ENCODE assay signal across 8 mouse cellular contexts in the genomic region with DNA sequence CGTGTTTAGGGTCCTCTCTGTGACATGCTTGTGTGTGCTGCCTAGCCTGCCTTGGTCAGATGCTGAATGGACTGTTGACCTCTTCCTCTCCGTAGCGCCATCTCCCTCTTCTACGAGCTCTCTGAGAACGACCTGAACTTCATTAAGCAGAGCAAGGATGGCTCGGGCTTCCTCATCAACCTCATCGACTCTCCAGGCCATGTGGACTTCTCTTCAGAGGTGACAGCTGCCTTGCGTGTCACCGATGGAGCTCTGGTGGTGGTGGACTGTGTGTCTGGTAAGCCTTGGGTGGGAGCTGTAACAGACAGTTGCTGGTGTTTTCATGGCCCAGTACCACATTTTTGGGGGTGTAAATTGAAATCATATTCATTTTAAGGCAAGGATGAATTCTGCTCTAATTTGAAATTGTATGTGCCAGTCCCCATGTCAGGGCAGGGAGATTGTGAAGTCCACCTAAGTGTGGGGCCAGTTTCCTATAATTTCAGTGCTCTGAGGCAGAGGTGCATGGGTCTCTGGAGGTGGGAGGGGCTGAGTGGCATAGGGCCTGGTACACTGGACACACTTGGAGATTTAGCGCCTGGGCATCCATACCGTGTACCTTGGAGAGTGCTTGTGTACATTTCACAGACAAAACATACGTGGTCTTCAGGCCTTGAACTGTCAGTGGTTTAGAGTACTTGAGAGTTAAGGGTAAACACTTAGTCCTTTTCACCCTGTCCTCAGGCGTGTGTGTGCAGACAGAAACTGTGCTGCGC. TPM values are rescaled to one million over a fixed set of nuclear protein-coding genes. Genes with fewer than 3 reads are reported as not detected.
DNase-seq lines count a peak whose midpoint lies in the region; ATAC-seq lines count a peak whose summit lies in the region.

No protein-coding gene starts in this region.

- peak overlapping the region; percentile 89 for H3K4me3 ChIP-seq in limb, embryonic 11.5 days (ENCODE audit: low read depth, low read length)
- peak overlapping the region; percentile 100 for H3K4me3 ChIP-seq in stomach, embryonic 14.5 days (ENCODE audit: low read depth, low read length)

- no peak overlapping the region for H3K27ac ChIP-seq in limb, embryonic 11.5 days (replicated peaks; ENCODE audit: low read depth, low read length)
- H3K27ac ChIP-seq in stomach, embryonic 14.5 days (ENCODE audit: low read length) = no peak overlapping the region; the same call in 1 of the 2 replicates

- no peak for ATAC-seq in limb, embryonic 11.5 days (ENCODE audit: insufficient number of reproducible peaks, low FRiP score, low TSS enrichment, low read depth)
- no peak for ATAC-seq in stomach, embryonic 14.5 days (ENCODE audit: insufficient number of reproducible peaks, insufficient read depth, low FRiP score, low read depth)
- ATAC-seq in granulocyte monocyte progenitor cell, adult 5-6 weeks (replicated peaks; ENCODE audit: poor library complexity, severe bottlenecking) = no peak

- no peaks in the 10 kb centered on the region for H3K9me3 ChIP-seq in limb, embryonic 11.5 days (ENCODE audit: control insufficient read depth, low read length)
- H3K9me3 ChIP-seq in stomach, embryonic 14.5 days (ENCODE audit: control insufficient read depth, low read depth, low read length) = no peaks in the 10 kb centered on the region

- peaks cover 44% of the 10 kb centered on the region for H3K36me3 ChIP-seq in limb, embryonic 11.5 days (ENCODE audit: control insufficient read depth, insufficient read depth, low read length)
- H3K36me3 ChIP-seq in stomach, embryonic 14.5 days (ENCODE audit: control insufficient read depth, insufficient read depth, low read length) = peaks cover 52% of the 10 kb centered on the region

- H3K27me3 ChIP-seq in limb, embryonic 11.5 days (ENCODE audit: control insufficient read depth, insufficient read depth, low read length) = no peaks in the 10 kb centered on the region
- no peaks in the 10 kb centered on the region for H3K27me3 ChIP-seq in stomach, embryonic 14.5 days (ENCODE audit: control insufficient read depth, insufficient read depth, low read length)

- WGBS in limb, embryonic 11.5 days = 74% methylated on average over 14 of the region's 14 CpGs
- 64% methylated on average over 14 of the region's 14 CpGs for WGBS in stomach, embryonic 14.5 days

- peak; percentile 37 for DNase-seq in adrenal gland, adult 2 months
- DNase-seq in adrenal gland, postnatal 10 days = no peak
- DNase-seq in spleen, postnatal 14 days (ENCODE audit: low spot score in 2 of 2) = peak; percentile 48 to 66
- DNase-seq in spleen, postnatal 10 days (ENCODE audit: low spot score in 2 of 2) = no peak
- DNase-seq in limb, embryonic 11.5 days (ENCODE audit: low spot score) = no peak
- DNase-seq in layer of hippocampus, adult 11-12 months (ENCODE audit: low spot score) = no peak

- peak overlapping the region; percentile 99 for H3K9ac ChIP-seq in limb, embryonic 11.5 days (ENCODE audit: low read length)
- H3K9ac ChIP-seq in stomach, embryonic 14.5 days (replicated peaks; ENCODE audit: low read depth, low read length) = peak overlapping the region; percentile 99; the same call in 1 of the 2 replicates

- peak overlapping the region; percentile 96 for H3K4me2 ChIP-seq in limb, embryonic 11.5 days (ENCODE audit: low read depth, severe bottlenecking)
- H3K4me2 ChIP-seq in stomach, embryonic 14.5 days (replicated peaks; ENCODE audit: low read depth, low read length) = peak overlapping the region; percentile 92

- peaks cover 25% of the 10 kb centered on the region for H3K4me1 ChIP-seq in limb, embryonic 11.5 days (ENCODE audit: control insufficient read depth, insufficient read depth, low read length)
- peaks cover 27% of the 10 kb centered on the region for H3K4me1 ChIP-seq in stomach, embryonic 14.5 days (ENCODE audit: control insufficient read depth, insufficient read depth, low read length)

RNA-seq across cellular contexts. Expression of gene Eef2, which starts 1.7 kb away (rescaled TPM):
- 1,000 to 10,000 TPM; 1,393 to 1,508 TPM for total RNA-seq in adrenal gland, adult 2 months (2021)
- 1,342 and 1,424 TPM in 2 replicates for polyA plus RNA-seq in adrenal gland, adult 2 months (2012; rRNA removed)
- total RNA-seq in adrenal gland, postnatal 10 days (2021) = 1,000 to 10,000 TPM; 1,466 to 1,521 TPM
- 428 TPM in 2 replicates for polyA plus RNA-seq in limb, embryonic 11.5 days (2014; fragmentation: Nextera tagmentation; extraction: Ambion mirVana)
- 416 and 434 TPM in 2 replicates for polyA plus RNA-seq in stomach, embryonic 14.5 days (2014; fragmentation: Nextera tagmentation; extraction: Ambion mirVana)
- total RNA-seq in granulocyte monocyte progenitor cell, adult 5-6 weeks (2014; fragmentation: Nextera tagmentation) = 843 and 1,029 TPM in 2 replicates
- 1,504 and 1,576 TPM in 2 replicates for total RNA-seq in granulocyte monocyte progenitor cell, adult 5-6 weeks (2017)

RNA-seq across cellular contexts. Expression of gene Dapk3, which starts 4.7 kb away (rescaled TPM):
- 10 to 100 TPM; 74.6 to 76.7 TPM for total RNA-seq in adrenal gland, adult 2 months (2021)
- 100 and 127 TPM in 2 replicates for polyA plus RNA-seq in adrenal gland, adult 2 months (2012; rRNA removed)
- total RNA-seq in adrenal gland, postnatal 10 days (2021) = 10 to 100 TPM; 55.3 to 55.6 TPM
- polyA plus RNA-seq in limb, embryonic 11.5 days (2014; fragmentation: Nextera tagmentation; extraction: Ambion mirVana) = 43.3 and 49.1 TPM in 2 replicates
- polyA plus RNA-seq in stomach, embryonic 14.5 days (2014; fragmentation: Nextera tagmentation; extraction: Ambion mirVana) = 48.9 and 58.7 TPM in 2 replicates
- 25.7 and 40.8 TPM in 2 replicates for total RNA-seq in granulocyte monocyte progenitor cell, adult 5-6 weeks (2014; fragmentation: Nextera tagmentation)
- 20.5 and 33.0 TPM in 2 replicates for total RNA-seq in granulocyte monocyte progenitor cell, adult 5-6 weeks (2017)

RNA-seq across cellular contexts. Expression of gene 4930442H23Rik, which starts 5.5 kb away (rescaled TPM):
- not detected for total RNA-seq in adrenal gland, adult 2 months (2021)
- polyA plus RNA-seq in adrenal gland, adult 2 months (2012; rRNA removed) = 0.12 TPM in 1 of 2 replicates, not detected in the other
- not detected for total RNA-seq in adrenal gland, postnatal 10 days (2021)
- not detected in 2 replicates for polyA plus RNA-seq in limb, embryonic 11.5 days (2014; fragmentation: Nextera tagmentation; extraction: Ambion mirVana)
- not detected in 2 replicates for polyA plus RNA-seq in stomach, embryonic 14.5 days (2014; fragmentation: Nextera tagmentation; extraction: Ambion mirVana)
- total RNA-seq in granulocyte monocyte progenitor cell, adult 5-6 weeks (2014; fragmentation: Nextera tagmentation) = not detected in 2 replicates
- not detected in 2 replicates for total RNA-seq in granulocyte monocyte progenitor cell, adult 5-6 weeks (2017)

RNA-seq across cellular contexts. Expression of gene Pias4, which starts 10.4 kb away (rescaled TPM):
- total RNA-seq in adrenal gland, adult 2 months (2021) = 10 to 100 TPM; 27.3 to 29.8 TPM
- polyA plus RNA-seq in adrenal gland, adult 2 months (2012; rRNA removed) = 41.4 and 48.6 TPM in 2 replicates
- total RNA-seq in adrenal gland, postnatal 10 days (2021) = 10 to 100 TPM; 25.8 to 26.5 TPM
- 53.3 and 56.9 TPM in 2 replicates for polyA plus RNA-seq in limb, embryonic 11.5 days (2014; fragmentation: Nextera tagmentation; extraction: Ambion mirVana)
- 32.7 and 40.9 TPM in 2 replicates for polyA plus RNA-seq in stomach, embryonic 14.5 days (2014; fragmentation: Nextera tagmentation; extraction: Ambion mirVana)
- total RNA-seq in granulocyte monocyte progenitor cell, adult 5-6 weeks (2014; fragmentation: Nextera tagmentation) = 6.3 and 22.9 TPM in 2 replicates
- 7.8 and 8.1 TPM in 2 replicates for total RNA-seq in granulocyte monocyte progenitor cell, adult 5-6 weeks (2017)

RNA-seq across cellular contexts. Expression of gene Nmrk2, which starts 23.7 kb away (rescaled TPM):
- not detected for total RNA-seq in adrenal gland, adult 2 months (2021)
- not detected in 2 replicates for polyA plus RNA-seq in adrenal gland, adult 2 months (2012; rRNA removed)
- total RNA-seq in adrenal gland, postnatal 10 days (2021) = 1 to 10 TPM in 1 of 2 experiments, under 1 TPM in 1; 0.15 to 4.9 TPM
- 0.08 TPM in 1 of 2 replicates, not detected in the other for polyA plus RNA-seq in limb, embryonic 11.5 days (2014; fragmentation: Nextera tagmentation; extraction: Ambion mirVana)
- 0.14 and 0.35 TPM in 2 replicates for polyA plus RNA-seq in stomach, embryonic 14.5 days (2014; fragmentation: Nextera tagmentation; extraction: Ambion mirVana)
- total RNA-seq in granulocyte monocyte progenitor cell, adult 5-6 weeks (2014; fragmentation: Nextera tagmentation) = not detected in 2 replicates
- total RNA-seq in granulocyte monocyte progenitor cell, adult 5-6 weeks (2017) = not detected in 2 replicates

Comparison
In these comparisons a context has a peak if more than half of its experiments do, and no peak if none do; other contexts are left out.
1. DNase-seq: peak in adrenal gland, adult 2 months (single experiment) and spleen, postnatal 14 days (2 of 2); none in adrenal gland, postnatal 10 days (single experiment), spleen, postnatal 10 days (0 of 2), limb, embryonic 11.5 days (single experiment) and layer of hippocampus, adult 11-12 months (single experiment).